Mouse (Mus musculus) hindbrain, embryonic 11.5 days (tissue): ENCODE measurements around the gene Smyd3. TPM values are rescaled to one million over a fixed set of nuclear protein-coding genes. Genes with fewer than 3 reads are reported as not detected.

ENCODE experiments used
- ATAC-seq: fragments of 200-750 bp; cut with Nextera tagmentation; 2 replicates; pipeline ENCODE4 v1.8.0; 2017; ENCODE audit warnings: mild to moderate bottlenecking, moderate TSS enrichment, moderate library complexity; ENCODE audit not compliant: low FRiP score
- DNase-seq: peaks from one replicate; pipeline ENCODE4 v3.0.0-alpha.2; 2015; ENCODE audit warnings: low spot score
- H3K27ac ChIP-seq: fragments of 300-500 bp; sonication (generic); 2 replicates; pipeline ENCODE4 v1.5.1; 2014; ENCODE audit warnings: mild to moderate bottlenecking, low read depth, low read length
- H3K27me3 ChIP-seq: fragments of 300-500 bp; sonication (generic); 2 replicates; pipeline ENCODE4 v1.6.1; 2014; ENCODE audit warnings: mild to moderate bottlenecking, low read length, moderate library complexity, mixed read lengths; ENCODE audit not compliant: control insufficient read depth, insufficient read depth
- H3K36me3 ChIP-seq: fragments of 300-500 bp; sonication (generic); 2 replicates; pipeline ENCODE4 v1.6.1; 2014; ENCODE audit warnings: mild to moderate bottlenecking, low read length, moderate library complexity, mixed read lengths; ENCODE audit not compliant: control insufficient read depth, insufficient read depth
- H3K4me1 ChIP-seq: fragments of 300-500 bp; sonication (generic); replicated peaks from 2 replicates; pipeline ENCODE4 v1.6.1; 2014; ENCODE audit warnings: low read length, mixed read lengths; ENCODE audit not compliant: control insufficient read depth, insufficient read depth
- H3K4me2 ChIP-seq: fragments of 300-500 bp; sonication (generic); replicated peaks from 2 replicates; pipeline ENCODE4 v1.6.1; 2014; ENCODE audit warnings: mild to moderate bottlenecking, low read depth, low read length
- H3K4me3 ChIP-seq: fragments of 300-500 bp; sonication (generic); 2 replicates; pipeline ENCODE4 v1.5.1; 2014; ENCODE audit warnings: low read depth, low read length
- H3K9ac ChIP-seq: fragments of 300-500 bp; sonication (generic); 2 replicates; pipeline ENCODE4 v1.6.1; 2014; ENCODE audit warnings: low read depth, low read length
- H3K9me3 ChIP-seq: fragments of 300-500 bp; sonication (generic); 2 replicates; pipeline ENCODE4 v1.6.1; 2016; ENCODE audit warnings: low read length; ENCODE audit not compliant: control insufficient read depth
- WGBS: fragments of 180-500 bp; shearing (Covaris S2); extraction: QIAGEN DNeasy Blood & Tissue Kit; methylation state at CpG from one replicate; pipeline ENCODE4 v1.1.7; 2014; 5-methylcytosine and 5-hydroxymethylcytosine counted together
- polyA plus RNA-seq: library from polyadenylated mRNA; unstranded; fragments of >200 nt; fragmentation: Nextera tagmentation; extraction: Ambion mirVana; gene quantifications from 2 replicates; pipeline ENCODE4 v1.2.1, GENCODE M21; 2014

Smyd3 gene
- polyA plus RNA-seq, 1 experiment from 2014 or later: 16.9 TPM

- Histone ChIP-seq H3K36me3 (no peaks in the 10 kb centered on the region), H3K4me1 (no peaks in the 10 kb centered on the region), H3K27ac (no peak overlapping the region), H3K4me2 (no peak overlapping the region), H3K4me3 (no peak overlapping the region), H3K9me3 (no peaks in the 10 kb centered on the region), H3K27me3 (no peaks in the 10 kb centered on the region), H3K9ac (no peak overlapping the region)
- 96% methylated on average over 6 of the region's 6 CpGs for WGBS
- no peak for DNase-seq
- no peak for ATAC-seq
Observed at GRCm38 (mm10) chr1:179052545-179053180, 465.2 kb downstream of the Smyd3 start.

GRCm38 (mm10) chr1:179047931-179048596 is 469.8 kb downstream of the Smyd3 start:
- H3K9ac ChIP-seq: no peak overlapping the region
- no peaks in the 10 kb centered on the region for H3K9me3 ChIP-seq
- no peak overlapping the region for H3K4me2 ChIP-seq
- no peak for ATAC-seq
- no peak overlapping the region for H3K27ac ChIP-seq
- no peak overlapping the region for H3K4me3 ChIP-seq
- DNase-seq: no peak
- 93% methylated on average over 13 of the region's 13 CpGs for WGBS
- H3K4me1 ChIP-seq: 0 out of 2 replicates have a peak, but pooled peaks cover 3% of the 10 kb centered on the region
- no peaks in the 10 kb centered on the region for H3K36me3 ChIP-seq
- no peaks in the 10 kb centered on the region for H3K27me3 ChIP-seq

- Histone ChIP-seq H3K4me3 (no peak overlapping the region), H3K4me2 (no peak overlapping the region), H3K27ac (no peak overlapping the region), H3K9ac (no peak overlapping the region), H3K36me3 (no peaks in the 10 kb centered on the region), H3K27me3 (no peaks in the 10 kb centered on the region), H3K4me1 (0 out of 2 replicates have a peak, but pooled peaks cover 3% of the 10 kb centered on the region), H3K9me3 (no peaks in the 10 kb centered on the region)
- WGBS: 70% methylated on average over 17 of the region's 17 CpGs
- DNase-seq (no peak), ATAC-seq (no peak)
Observed at GRCm38 (mm10) chr1:179045856-179046714, 471.8 kb downstream of the Smyd3 start.

- ATAC-seq: no peak
Observed at GRCm38 (mm10) chr1:179044165-179044564, 473.7 kb downstream of the Smyd3 start.

GRCm38 (mm10) chr1:179043644-179044043 is 474.2 kb downstream of the Smyd3 start:
- DNase-seq: no peak
- Histone ChIP-seq H3K36me3 (no peaks in the 10 kb centered on the region), H3K9me3 (no peaks in the 10 kb centered on the region), H3K27me3 (no peaks in the 10 kb centered on the region), H3K4me3 (no peak overlapping the region), H3K9ac (no peak overlapping the region), H3K4me1 (0 out of 2 replicates have a peak, but pooled peaks cover 3% of the 10 kb centered on the region), H3K27ac (no peak overlapping the region), H3K4me2 (no peak overlapping the region)
- WGBS: 79% methylated on average over 12 of the region's 12 CpGs
- no peak for ATAC-seq

More at GRCm38 (mm10) chr1:179044165-179044564, 473.7 kb downstream of the Smyd3 start:
- no peak overlapping the region for H3K4me2 ChIP-seq
- H3K4me3 ChIP-seq: no peak overlapping the region
- H3K27ac ChIP-seq: no peak overlapping the region
- DNase-seq: no peak
- H3K9ac ChIP-seq: no peak overlapping the region
- H3K36me3 ChIP-seq: no peaks in the 10 kb centered on the region
- 0 out of 2 replicates have a peak, but pooled peaks cover 3% of the 10 kb centered on the region for H3K4me1 ChIP-seq
- H3K27me3 ChIP-seq: no peaks in the 10 kb centered on the region
- WGBS: 92% methylated on average over 5 of the region's 5 CpGs
- no peaks in the 10 kb centered on the region for H3K9me3 ChIP-seq

- Histone ChIP-seq H3K9me3 (no peaks in the 10 kb centered on the region), H3K36me3 (no peaks in the 10 kb centered on the region), H3K4me1 (0 out of 2 replicates have a peak, but pooled peaks cover 3% of the 10 kb centered on the region), H3K27ac (no peak overlapping the region), H3K4me2 (no peak overlapping the region), H3K4me3 (no peak overlapping the region), H3K9ac (no peak overlapping the region), H3K27me3 (no peaks in the 10 kb centered on the region)
- DNase-seq (no peak), ATAC-seq (no peak)
- WGBS: 88% methylated on average over 8 of the region's 8 CpGs
Observed at GRCm38 (mm10) chr1:179041905-179042337, 475.9 kb downstream of the Smyd3 start.

- WGBS: 92% methylated on average over 14 of the region's 14 CpGs
- no peak overlapping the region for H3K27ac ChIP-seq
- no peaks in the 10 kb centered on the region for H3K9me3 ChIP-seq
- no peaks in the 10 kb centered on the region for H3K36me3 ChIP-seq
- no peak overlapping the region for H3K4me3 ChIP-seq
- no peak overlapping the region for H3K4me2 ChIP-seq
- ATAC-seq: no peak
- 0 out of 2 replicates have a peak, but pooled peaks cover 2% of the 10 kb centered on the region for H3K4me1 ChIP-seq
- no peak overlapping the region for H3K9ac ChIP-seq
- H3K27me3 ChIP-seq: no peaks in the 10 kb centered on the region
- DNase-seq: no peak
Observed at GRCm38 (mm10) chr1:179041231-179041904, 476.5 kb downstream of the Smyd3 start.

- H3K9me3 ChIP-seq: no peaks in the 10 kb centered on the region
- no peaks in the 10 kb centered on the region for H3K36me3 ChIP-seq
- WGBS: 93% methylated on average over 4 of the region's 4 CpGs
- no peak for ATAC-seq
- no peak overlapping the region for H3K4me2 ChIP-seq
- H3K27me3 ChIP-seq: no peaks in the 10 kb centered on the region
- no peak for DNase-seq
- H3K9ac ChIP-seq: no peak overlapping the region
- no peaks in the 10 kb centered on the region for H3K4me1 ChIP-seq
- H3K4me3 ChIP-seq: no peak overlapping the region
- H3K27ac ChIP-seq: no peak overlapping the region
Observed at GRCm38 (mm10) chr1:179038801-179039200, 479.0 kb downstream of the Smyd3 start.
